Mouse (Mus musculus) CH12.LX (cell line): Measurements from ENCODE around the gene Egfl8. TPM values are rescaled to one million over a fixed set of nuclear protein-coding genes. Genes with fewer than 3 reads are reported as not detected.

Source experiments
- DNase-seq: peaks from one replicate; pipeline ENCODE4 v3.0.0-alpha.2; 2013; ENCODE audit errors: extremely low read depth
- H3K27ac ChIP-seq: 2 replicates; pipeline ENCODE4 v1.5.1; 2012; ENCODE audit warnings: low read depth, mild to moderate bottlenecking, control low read depth, moderate library complexity; ENCODE audit not compliant: insufficient read depth
- H3K27me3 ChIP-seq: replicated peaks from 2 replicates; pipeline ENCODE3; 2012; ENCODE audit warnings: inconsistent platforms
- H3K36me3 ChIP-seq, 2 experiments: replicated peaks in 1 of 2; 2 replicates each; pipeline versions ENCODE3 to v1.6.1; 2012; ENCODE audit warnings: inconsistent platforms in 1 of 2, low read length in 1 of 2, mild to moderate bottlenecking in 1 of 2, mixed read lengths in 1 of 2, moderate library complexity in 1 of 2; ENCODE audit not compliant: control insufficient read depth in 1 of 2, insufficient read depth in 1 of 2
- H3K4me1 ChIP-seq, 2 experiments: 2 replicates each; pipeline ENCODE4 v1.6.1; 2012; ENCODE audit warnings: inconsistent platforms in 1 of 2, moderate library complexity in 1 of 2; ENCODE audit not compliant: insufficient read depth in 2 of 2, control insufficient read depth in 1 of 2
- H3K4me2 ChIP-seq: 2 replicates; pipeline ENCODE4 v1.6.1; 2012; ENCODE audit warnings: low read depth, mild to moderate bottlenecking, control low read depth; ENCODE audit not compliant: poor library complexity, insufficient read depth, severe bottlenecking
- H3K4me3 ChIP-seq, 3 experiments: fragments of 150-350 bp in 1 of 3; sonication (generic) in 1 of 3; replicated peaks in 1 of 3; 2 replicates each; pipeline versions ENCODE3 to v1.5.1; 2011 to 2012; ENCODE audit warnings: low read depth in 2 of 3, low read length in 2 of 3, mild to moderate bottlenecking in 2 of 3, moderate library complexity in 2 of 3, control low read depth in 1 of 3, improper control_type of control experiment in 1 of 3, inconsistent platforms in 1 of 3, mixed read lengths in 1 of 3; ENCODE audit not compliant: poor library complexity in 1 of 3
- H3K79me2 ChIP-seq: replicated peaks from 2 replicates; pipeline ENCODE4 v1.6.1; 2012; ENCODE audit warnings: mild to moderate bottlenecking, moderate library complexity; ENCODE audit not compliant: control insufficient read depth, poor library complexity, insufficient read depth, severe bottlenecking; ENCODE audit errors: extremely low read depth
- H3K9ac ChIP-seq: 2 replicates; pipeline ENCODE4 v1.6.1; 2012; ENCODE audit warnings: low read depth, mild to moderate bottlenecking, control low read depth, moderate library complexity; ENCODE audit not compliant: insufficient read depth
- H3K9me3 ChIP-seq: replicated peaks from 2 replicates; pipeline ENCODE3; 2012; ENCODE audit warnings: low read length, inconsistent platforms, mixed read lengths
- CHD1 ChIP-seq: IDR thresholded peaks from 2 replicates; pipeline ENCODE4 v1.6.1; 2012; ENCODE audit warnings: low read depth, low read length, improper control_type of control experiment, inconsistent platforms
- CHD2 ChIP-seq: IDR thresholded peaks from 2 replicates; pipeline ENCODE4 v1.6.1; 2011; ENCODE audit warnings: low read length, improper control_type of control experiment
- HCFC1 ChIP-seq: IDR thresholded peaks from 2 replicates; pipeline ENCODE4 v1.6.1; 2012; ENCODE audit warnings: low read depth, mild to moderate bottlenecking, inconsistent platforms, low read length, improper control_type of control experiment
- IRF4 ChIP-seq: IDR thresholded peaks from 2 replicates; pipeline ENCODE4 v1.6.1; 2014; ENCODE audit warnings: low read depth, mild to moderate bottlenecking, inconsistent platforms, low read length, improper control_type of control experiment
- JUND ChIP-seq: conservative IDR thresholded peaks from 2 replicates; pipeline ENCODE4 v1.6.1; 2011; ENCODE audit warnings: low read depth, low read length, improper control_type of control experiment
- KAT2A ChIP-seq: IDR thresholded peaks from 2 replicates; pipeline ENCODE4 v1.6.1; 2012; ENCODE audit warnings: low read length, improper control_type of control experiment, inconsistent platforms; ENCODE audit not compliant: insufficient replicate concordance
- MAFK ChIP-seq: IDR thresholded peaks from 2 replicates; pipeline ENCODE4 v1.6.1; 2011; ENCODE audit warnings: low read length, improper control_type of control experiment; ENCODE audit not compliant: insufficient replicate concordance
- MXI1 ChIP-seq: IDR thresholded peaks from 2 replicates; pipeline ENCODE4 v1.6.1; 2011; ENCODE audit warnings: mild to moderate bottlenecking, low read depth, low read length, improper control_type of control experiment
- MYC ChIP-seq: IDR thresholded peaks from 2 replicates; pipeline ENCODE4 v1.6.1; 2011; ENCODE audit warnings: low read depth, mild to moderate bottlenecking, improper control_type of control experiment, low read length
- NELFE ChIP-seq: IDR thresholded peaks from 2 replicates; pipeline ENCODE4 v1.6.1; 2011; ENCODE audit warnings: low read depth, low read length, improper control_type of control experiment
- NRF1 ChIP-seq: IDR thresholded peaks from 2 replicates; pipeline ENCODE4 v1.6.1; 2014; ENCODE audit warnings: low read depth, mild to moderate bottlenecking, inconsistent platforms, low read length, improper control_type of control experiment, moderate library complexity
- PAX5 ChIP-seq: IDR thresholded peaks from 2 replicates; pipeline ENCODE4 v1.6.1; 2012; ENCODE audit warnings: low read length, inconsistent platforms, mixed read lengths
- POLR2AphosphoS2 ChIP-seq: IDR thresholded peaks from 2 replicates; pipeline ENCODE4 v1.6.1; 2011; ENCODE audit warnings: low read depth, low read length, improper control_type of control experiment
- RAD21 ChIP-seq: IDR thresholded peaks from 2 replicates; pipeline ENCODE4 v1.6.1; 2011; ENCODE audit warnings: low read depth, mild to moderate bottlenecking, low read length, improper control_type of control experiment, moderate library complexity
- RCOR1 ChIP-seq: conservative IDR thresholded peaks from 2 replicates; pipeline ENCODE4 v1.6.1; 2012; ENCODE audit warnings: low read depth, mild to moderate bottlenecking, inconsistent platforms, low read length, improper control_type of control experiment
- UBTF ChIP-seq: IDR thresholded peaks from 2 replicates; pipeline ENCODE4 v1.6.1; 2012; ENCODE audit warnings: low read depth, mild to moderate bottlenecking, inconsistent platforms, low read length, improper control_type of control experiment, moderate library complexity
- USF2 ChIP-seq: conservative IDR thresholded peaks from 2 replicates; pipeline ENCODE4 v1.6.1; 2011; ENCODE audit warnings: low read depth, low read length, improper control_type of control experiment
- ZC3H11A ChIP-seq: IDR thresholded peaks from 2 replicates; pipeline ENCODE4 v1.6.1; 2012; ENCODE audit warnings: low read depth, mild to moderate bottlenecking, inconsistent platforms, low read length, improper control_type of control experiment
- dilution Hi-C: fragments of 300-500 bp; cut with MboI; formaldehyde crosslinking; loops from 2 replicates; pipeline ENCODE4 v1.14.3; 2020; ENCODE audit warnings: low sequenced_read_pairs; ENCODE audit not compliant: extremely low pct_unique_long_range_greater_than_20kb, extremely low pct_ligation_motif_present
- in situ Hi-C: fragments of 300-500 bp; cut with MboI; formaldehyde crosslinking; loops from 3 replicates; pipeline ENCODE4 v1.14.3; 2019; ENCODE audit warnings: low sequenced_read_pairs, low pct_ligation_motif_present, low pct_unique_long_range_greater_than_20kb, mixed read lengths
- polyA plus RNA-seq: library from polyadenylated mRNA; unstranded; fragments of >175 nt; gene quantifications from 2 replicates; pipeline ENCODE4 v1.2.1, GENCODE M21; 2012; ENCODE audit warnings: low read depth; ENCODE audit not compliant: insufficient read length
- total RNA-seq, 2 experiments: library from RNA; depleted of rRNA; stranded (reverse); fragments of 300-350 nt in 1 of 2; fragments of >200 nt in 1 of 2; gene quantifications; 2 replicates each; pipeline ENCODE4 v1.2.3; 2012 to 2014

Gene Egfl8
- total and polyA plus RNA-seq, 3 experiments: not detected

DNA sequence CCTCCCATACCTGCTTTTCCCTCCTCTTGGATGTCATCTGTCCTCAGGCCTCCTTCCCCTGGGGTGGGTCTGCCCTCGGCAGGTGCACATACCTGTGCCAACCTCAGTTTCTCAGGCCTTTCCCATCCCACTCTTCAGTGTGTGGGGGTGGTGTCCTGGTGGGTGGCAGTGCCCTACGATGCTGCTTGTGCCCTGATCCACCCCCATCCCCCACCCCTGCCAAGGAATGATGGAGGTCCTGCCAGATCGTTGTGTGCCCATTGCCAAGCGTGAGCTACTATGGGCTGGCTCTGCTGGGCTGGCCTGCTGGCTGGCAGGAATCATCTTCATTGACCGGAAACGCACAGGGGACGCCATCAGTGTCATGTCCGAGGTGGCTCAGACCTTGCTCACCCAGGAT is 4.7 kb downstream of the Egfl8 start:
- no peak overlapping the region for H3K4me3 ChIP-seq
- peaks cover 5% of the 10 kb centered on the region for H3K79me2 ChIP-seq
- H3K4me1 ChIP-seq: peaks cover 9 to 26% of the 10 kb centered on the region in 2 experiments
- H3K4me2 ChIP-seq: no peak overlapping the region
- H3K27ac ChIP-seq: no peak overlapping the region
- peaks cover 39 to 82% of the 10 kb centered on the region in 2 experiments for H3K36me3 ChIP-seq
- no peak overlapping the region for H3K9ac ChIP-seq
- no peak for TF ChIP-seq KAT2A
- TF ChIP-seq MYC: no peak
- TF ChIP-seq RCOR1: no peak
- TF ChIP-seq MXI1: no peak
- no peak for TF ChIP-seq RAD21
- TF ChIP-seq CHD2: no peak
- TF ChIP-seq HCFC1: no peak
- no peak for TF ChIP-seq UBTF
- no peak for TF ChIP-seq NELFE
- TF ChIP-seq ZC3H11A: no peak
- TF ChIP-seq IRF4: no peak
- no peak for TF ChIP-seq MAFK
- no peak for TF ChIP-seq NRF1
- TF ChIP-seq JUND: no peak
- no peak for TF ChIP-seq USF2
- no peak for TF ChIP-seq PAX5
- no peak for TF ChIP-seq POLR2AphosphoS2
- no peak for TF ChIP-seq CHD1
- no peaks in the 10 kb centered on the region for H3K9me3 ChIP-seq
- dilution Hi-C loops: no loop called here
- no peaks in the 10 kb centered on the region for H3K27me3 ChIP-seq
- no peak for DNase-seq
- in situ Hi-C loops: no loop called here

DNA sequence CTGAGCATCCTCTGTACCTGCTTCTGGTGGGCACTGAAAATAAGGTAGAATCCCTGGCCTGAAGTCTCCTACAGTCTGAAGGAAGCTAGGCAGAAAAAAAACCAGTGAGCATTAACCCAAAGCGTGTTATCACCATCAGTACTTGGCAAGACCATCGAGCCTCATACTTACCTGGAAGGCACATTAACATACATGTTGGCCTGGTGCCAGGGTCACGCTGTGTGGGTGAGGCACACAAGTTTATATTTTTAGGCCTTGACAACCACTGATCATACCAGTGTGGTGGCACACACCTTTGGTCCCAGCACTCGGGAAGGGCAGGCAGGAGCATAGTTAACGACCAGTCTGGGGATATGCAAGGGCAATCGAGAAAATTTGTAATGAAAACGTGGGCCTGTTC is 7.8 kb downstream of the Egfl8 start:
- Histone ChIP-seq H3K4me3 (no peak overlapping the region), H3K36me3 (peaks cover 29 to 54% of the 10 kb centered on the region in 2 experiments), H3K9ac (no peak overlapping the region), H3K27me3 (no peaks in the 10 kb centered on the region), H3K4me2 (no peak overlapping the region), H3K27ac (no peak overlapping the region), H3K79me2 (peaks cover 5% of the 10 kb centered on the region), H3K4me1 (peaks cover 9 to 26% of the 10 kb centered on the region in 2 experiments), H3K9me3 (no peaks in the 10 kb centered on the region)
- no peak for DNase-seq
- dilution Hi-C loops (no loop called here), in situ Hi-C loops (no loop called here)
- no peak for TF ChIP-seq CHD2
